Mouse (Mus musculus): Measurements from ENCODE around the gene Pax8. TPM values are rescaled to one million over a fixed set of nuclear protein-coding genes. Genes with fewer than 3 reads are reported as not detected.

The Pax8 gene
- not detected for total RNA-seq (2021)

- DNase-seq, result no peak
Observed at GRCm38 (mm10) chr2:24475420-24475819, at the start of gene Pax8. Gene Pax8 (minus strand): TSS chr2:24475599.

- DNase-seq, result no peak
Observed at GRCm38 (mm10) chr2:24521430-24522226, 46.2 kb upstream of the Pax8 start.

DNA sequence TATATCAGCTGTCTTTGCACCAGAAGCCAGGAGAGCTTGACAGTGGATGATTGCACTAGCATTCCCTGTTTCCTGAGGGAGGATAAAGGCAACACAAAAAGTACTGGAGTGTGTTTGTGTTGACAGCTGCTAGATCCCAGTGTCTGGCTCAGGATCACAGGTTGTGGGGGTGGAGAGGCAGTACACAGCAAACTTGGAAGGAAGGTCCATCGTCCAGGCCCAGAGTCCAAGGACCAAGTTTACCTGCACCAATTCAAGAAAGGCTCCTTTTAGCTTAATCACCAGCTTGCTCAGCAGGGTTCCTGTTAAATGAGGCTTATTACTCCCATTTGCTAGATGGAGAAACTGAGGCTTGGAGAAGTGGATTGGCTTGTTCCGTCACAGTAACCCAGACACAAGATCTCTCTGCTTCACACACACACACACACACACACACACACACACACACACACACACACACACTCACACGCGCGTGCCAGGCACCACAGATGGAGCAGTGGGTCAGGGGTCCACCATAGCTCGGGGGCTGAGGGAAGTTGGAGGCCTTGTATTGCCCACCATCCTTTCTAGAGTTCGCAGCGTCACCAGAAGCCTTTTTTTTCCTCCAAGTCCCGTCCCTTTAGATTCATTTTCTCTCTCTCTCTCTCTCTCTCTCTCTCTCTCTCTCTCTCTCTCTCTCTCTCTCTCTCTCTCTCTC, 45.3 kb upstream of the Pax8 start:
- DNase-seq, result no peak

DNA sequence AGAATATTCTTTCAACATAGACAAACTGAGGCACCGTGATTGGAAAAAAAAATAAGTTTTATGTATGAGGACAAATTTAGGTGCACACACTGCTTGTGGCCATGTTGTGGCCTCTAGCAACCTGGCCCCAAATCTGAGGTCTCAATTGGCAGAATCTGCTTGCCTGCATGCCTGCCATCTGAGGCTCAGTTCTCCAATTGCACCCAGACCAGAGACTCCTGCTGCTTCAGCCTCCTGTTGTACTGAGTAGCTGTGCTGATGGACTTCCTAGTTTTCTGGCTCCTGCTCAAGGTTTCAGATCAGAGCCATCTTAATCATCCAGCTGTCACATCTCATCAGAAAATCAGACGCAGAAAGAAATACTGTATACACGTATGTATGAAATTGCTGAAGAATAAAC, 41.5 kb upstream of the Pax8 start:
- no peak for DNase-seq

- no peak for DNase-seq
Observed at GRCm38 (mm10) chr2:24507359-24507758, 32.0 kb upstream of the Pax8 start.

DNA sequence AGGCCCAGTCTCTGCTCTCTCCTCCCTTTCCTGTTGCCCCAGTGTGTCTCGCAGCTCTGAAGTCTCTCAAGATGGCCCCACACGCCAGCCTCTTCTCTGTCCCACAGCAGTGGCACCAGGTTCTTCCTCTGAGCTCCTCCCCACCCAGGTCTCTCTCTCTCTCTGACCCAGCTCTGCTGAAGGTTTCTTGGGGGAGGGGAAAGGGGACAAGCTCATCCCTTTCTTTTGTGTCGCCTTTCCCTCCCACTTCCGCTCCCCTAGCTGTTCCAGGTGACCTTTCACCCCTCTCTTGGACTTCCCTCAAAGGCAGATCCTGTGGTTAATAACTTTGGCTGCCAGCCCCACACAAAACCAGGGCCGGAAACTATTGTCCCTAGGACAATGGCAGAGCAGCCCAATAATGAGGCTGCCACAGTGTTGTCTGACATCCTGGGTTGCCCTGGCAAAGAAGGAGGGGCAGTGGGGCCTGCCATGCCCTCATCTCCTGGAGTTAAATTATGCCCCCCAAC, 27.6 kb upstream of the Pax8 start:
- DNase-seq, result no peak

GRCm38 (mm10) chr2:24500921-24501320, 25.5 kb upstream of the Pax8 start:
- no peak for DNase-seq

GRCm38 (mm10) chr2:24490564-24490963, 15.2 kb upstream of the Pax8 start:
- DNase-seq, result no peak

- DNase-seq, result no peak
Observed at GRCm38 (mm10) chr2:24488660-24489059, 13.3 kb upstream of the Pax8 start.

- DNase-seq, result no peak
Observed at GRCm38 (mm10) chr2:24487056-24487825, 11.8 kb upstream of the Pax8 start.

DNA sequence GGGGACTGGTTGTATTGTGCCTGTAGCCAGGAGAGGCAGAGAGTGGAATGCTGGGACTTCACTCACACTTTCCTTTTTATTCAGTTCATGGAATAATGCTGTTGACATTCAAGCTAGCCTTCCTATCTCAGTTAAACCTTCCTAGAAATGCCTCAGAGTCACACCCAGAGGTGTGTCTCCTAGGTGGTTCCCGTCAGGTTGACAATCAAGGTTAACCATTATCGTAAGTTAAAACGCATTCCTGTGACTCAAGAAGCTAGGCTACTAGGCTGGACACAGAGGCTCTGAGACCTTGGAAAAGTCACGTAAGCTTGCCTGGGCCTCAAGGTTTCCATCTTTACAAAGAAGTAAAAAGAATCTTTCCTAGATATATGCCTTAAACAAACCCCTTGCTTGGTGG, 10.0 kb upstream of the Pax8 start:
- no peak for DNase-seq

DNA sequence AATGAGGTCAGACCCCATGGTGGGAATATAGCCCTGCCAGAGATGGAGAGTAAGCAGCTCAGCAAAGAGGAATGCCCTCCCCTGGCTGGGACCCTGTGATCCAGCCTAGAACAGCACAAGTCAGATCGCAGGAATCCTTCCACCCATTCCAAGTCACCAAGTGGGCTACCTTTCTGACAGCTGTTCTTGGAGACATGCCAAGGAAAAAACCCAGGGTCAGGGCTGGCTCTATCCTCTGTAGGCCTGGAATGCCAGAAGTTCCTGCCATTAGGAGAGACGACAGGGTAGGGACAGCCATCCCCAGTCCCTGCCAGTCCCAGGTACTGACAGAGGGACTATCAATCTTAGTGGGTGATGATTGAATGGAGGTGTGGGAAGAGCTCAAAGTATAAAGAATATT, 4.5 kb upstream of the Pax8 start:
- DNase-seq, result no peak

DNA sequence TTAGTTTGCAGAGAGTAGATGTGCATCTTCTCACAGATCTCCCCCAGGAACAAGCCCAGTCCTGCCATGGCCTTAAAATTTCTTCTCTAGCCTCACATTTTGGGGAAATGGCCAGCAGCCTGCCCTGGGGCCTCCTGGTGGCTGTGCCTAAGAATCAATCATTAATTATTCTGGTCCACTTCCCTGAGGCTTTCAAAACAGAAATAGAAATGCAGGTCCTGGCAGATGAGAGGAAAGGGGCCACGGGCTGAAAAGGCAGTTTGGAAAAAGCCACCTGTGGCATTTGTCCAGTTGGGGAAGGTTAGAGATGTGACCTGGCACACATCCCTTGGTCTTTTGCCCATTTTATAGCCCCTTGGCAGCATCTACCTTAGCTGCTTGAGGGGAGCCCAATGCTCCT, 3.8 kb upstream of the Pax8 start:
- DNase-seq, result no peak

DNA sequence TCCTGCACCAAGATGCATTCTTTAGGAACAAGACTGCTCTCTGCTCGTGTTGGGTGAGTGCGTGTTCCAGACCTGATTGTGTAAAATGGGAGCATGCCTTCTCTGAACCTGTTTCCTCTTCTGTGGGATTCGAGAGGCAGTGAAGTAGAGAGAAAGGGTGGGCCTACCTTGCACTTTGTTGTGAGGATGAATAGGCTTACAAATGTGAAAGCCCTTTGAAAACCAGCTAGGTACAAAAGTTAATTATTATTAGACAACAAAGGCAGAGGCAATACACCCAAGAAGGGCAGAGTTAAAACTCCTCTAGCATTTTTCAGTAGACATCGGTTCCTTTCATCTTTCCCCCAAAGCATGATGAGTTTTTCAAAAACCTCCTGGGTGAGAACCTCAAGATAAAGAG, 3.2 kb upstream of the Pax8 start:
- no peak for DNase-seq

- no peak for DNase-seq
Observed at GRCm38 (mm10) chr2:24474514-24475378, 653 bp downstream of the Pax8 start.

DNA sequence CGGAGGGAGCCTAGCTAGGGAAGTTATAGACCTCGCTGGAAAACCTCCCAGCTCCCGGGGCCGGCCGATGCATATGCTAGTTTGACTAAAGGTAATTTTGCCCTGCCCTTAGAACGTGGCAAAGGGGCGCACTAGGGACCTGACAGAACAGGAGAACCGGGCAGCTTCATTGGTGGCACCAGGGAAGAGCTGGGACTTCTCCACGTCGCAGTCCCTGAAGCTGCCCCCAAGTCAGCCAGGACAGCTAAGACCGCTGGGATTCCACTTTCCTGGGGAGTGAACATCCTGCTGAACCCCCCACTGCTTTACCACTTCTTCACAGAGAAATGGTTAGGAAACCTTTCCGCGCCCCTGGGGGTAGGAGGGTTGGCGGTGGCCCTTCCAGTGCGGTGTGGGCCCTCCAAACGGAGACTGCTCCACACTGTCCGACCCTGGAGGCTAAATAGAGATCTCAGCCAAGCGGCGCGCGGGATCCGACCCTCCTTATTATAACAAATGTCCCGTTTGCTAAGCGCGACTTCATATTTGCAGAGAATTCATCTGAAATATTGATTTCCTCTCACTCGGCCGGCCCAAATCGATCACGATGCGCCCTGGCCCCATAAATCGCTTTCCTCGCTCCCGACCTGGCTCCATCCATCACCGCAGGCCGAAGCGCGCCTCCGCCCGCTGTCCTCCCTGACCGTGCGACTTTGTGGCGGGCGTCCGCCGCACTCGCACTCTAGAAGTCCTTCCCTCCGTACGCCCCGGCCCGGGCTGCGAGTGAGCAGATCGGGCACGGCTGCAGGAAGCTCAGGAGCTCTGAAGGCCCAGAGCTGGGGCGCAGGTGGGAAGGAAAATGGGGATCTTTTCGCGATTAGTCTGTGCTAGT, 1.5 kb downstream of the Pax8 start:
- DNase-seq, result no peak

- DNase-seq, result no peak
Observed at GRCm38 (mm10) chr2:24472677-24473076, 2.7 kb downstream of the Pax8 start.

- DNase-seq, result no peak
Observed at GRCm38 (mm10) chr2:24472111-24472510, 3.3 kb downstream of the Pax8 start.

DNA sequence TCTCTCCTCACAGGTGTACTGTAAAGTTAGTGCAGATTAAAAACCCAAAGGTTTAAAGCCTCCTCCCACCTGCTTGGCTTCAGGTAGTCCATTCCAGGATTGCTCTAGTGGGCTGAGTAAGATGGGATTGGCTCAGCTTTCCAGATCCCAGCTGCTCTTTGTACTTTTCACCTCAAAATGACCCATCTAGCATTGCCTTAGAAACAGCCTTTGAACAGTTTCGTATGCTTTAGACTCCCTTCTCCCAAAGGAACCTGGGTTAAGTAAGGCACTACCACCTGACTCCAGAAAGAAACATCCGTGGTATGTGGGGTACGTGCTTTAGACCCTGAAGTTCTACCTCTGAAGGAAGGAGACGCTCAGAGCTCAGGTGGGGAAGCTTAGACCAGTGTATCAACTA, 6.3 kb downstream of the Pax8 start:
- no peak for DNase-seq

DNA sequence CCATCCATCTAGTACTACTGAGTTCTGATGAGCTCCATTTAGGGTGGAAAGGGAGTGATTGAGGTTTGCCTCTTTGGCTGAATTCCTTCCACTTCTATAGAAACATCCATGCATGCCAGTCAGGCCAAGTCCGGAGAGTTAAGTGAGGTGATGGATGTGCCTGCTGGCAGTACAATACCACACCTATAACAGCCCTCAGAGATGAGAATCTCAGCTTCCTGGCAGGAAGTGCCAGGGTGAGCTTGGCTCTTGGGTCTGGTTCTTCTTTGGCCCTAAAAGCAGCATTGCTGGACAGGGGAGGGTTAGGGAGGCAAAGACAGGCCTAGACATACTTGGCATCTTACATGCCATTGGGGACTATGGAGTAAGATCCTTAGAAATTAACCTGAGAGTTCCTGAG, 7.0 kb downstream of the Pax8 start:
- DNase-seq, result no peak

GRCm38 (mm10) chr2:24467156-24467555, 8.2 kb downstream of the Pax8 start:
- no peak for DNase-seq

Data from layer of hippocampus, postnatal 36 days (tissue).